Mouse (Mus musculus) v-Abl transformed pro-B cells (cell line): ENCODE data around the gene Hoxc12.

Experiments
- in situ Hi-C, 2 experiments: fragments of 400-800 bp; cut with MboI; formaldehyde crosslinking; loops; one replicate each; pipeline ENCODE4 v1.15.1; 2025; ENCODE audit not compliant: unreplicated experiment in 2 of 2

Hoxc12 gene

GRCm38 (mm10) chr15:102937036-102937666 lies 594 bp downstream of the Hoxc12 start:
- in situ Hi-C loops: no loop called here

DNA sequence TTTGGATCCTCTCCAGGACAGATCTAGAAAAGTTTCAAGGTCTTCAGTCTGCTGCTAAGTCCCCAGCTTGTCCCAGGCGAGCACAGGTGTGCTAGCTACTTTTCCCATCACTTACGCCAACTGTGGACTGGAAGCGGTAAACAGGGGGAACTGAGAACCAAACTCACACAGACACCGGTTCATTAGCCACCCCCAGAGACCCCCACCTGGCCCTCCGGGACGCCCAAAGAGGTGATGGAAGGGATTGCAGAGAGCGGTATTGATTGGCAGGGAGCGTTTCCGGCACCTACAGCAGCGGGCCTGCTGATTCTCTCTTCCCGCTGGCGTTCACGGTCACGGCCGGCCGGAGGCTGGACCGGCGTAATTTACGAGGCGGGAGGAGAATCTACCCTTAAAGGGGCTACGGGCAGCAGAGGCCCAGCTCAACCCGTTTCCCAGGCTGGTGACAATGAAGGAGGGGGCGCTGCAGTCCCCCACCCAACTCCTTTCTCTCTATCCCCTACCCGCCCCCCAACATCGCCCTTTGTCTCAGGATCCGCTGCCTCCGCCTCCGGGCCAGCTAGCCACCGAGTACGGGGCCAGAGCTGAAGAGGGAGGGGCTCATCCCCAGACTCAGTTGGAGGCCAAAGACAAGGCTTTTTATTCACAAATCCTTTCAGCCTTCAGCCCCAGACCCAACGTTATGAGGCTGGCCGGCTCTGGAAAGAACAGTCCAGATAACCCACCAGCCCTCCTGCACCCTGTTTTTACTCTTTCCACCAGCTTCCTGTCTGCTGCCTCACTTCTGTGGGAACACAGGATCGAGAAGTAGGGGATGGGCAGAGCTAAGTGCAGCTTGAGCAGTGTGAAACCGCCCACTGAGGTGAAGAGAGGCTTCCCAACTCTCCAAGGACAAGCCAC lies 2.9 kb downstream of the Hoxc12 start:
- in situ Hi-C loops: no loop called here

DNA sequence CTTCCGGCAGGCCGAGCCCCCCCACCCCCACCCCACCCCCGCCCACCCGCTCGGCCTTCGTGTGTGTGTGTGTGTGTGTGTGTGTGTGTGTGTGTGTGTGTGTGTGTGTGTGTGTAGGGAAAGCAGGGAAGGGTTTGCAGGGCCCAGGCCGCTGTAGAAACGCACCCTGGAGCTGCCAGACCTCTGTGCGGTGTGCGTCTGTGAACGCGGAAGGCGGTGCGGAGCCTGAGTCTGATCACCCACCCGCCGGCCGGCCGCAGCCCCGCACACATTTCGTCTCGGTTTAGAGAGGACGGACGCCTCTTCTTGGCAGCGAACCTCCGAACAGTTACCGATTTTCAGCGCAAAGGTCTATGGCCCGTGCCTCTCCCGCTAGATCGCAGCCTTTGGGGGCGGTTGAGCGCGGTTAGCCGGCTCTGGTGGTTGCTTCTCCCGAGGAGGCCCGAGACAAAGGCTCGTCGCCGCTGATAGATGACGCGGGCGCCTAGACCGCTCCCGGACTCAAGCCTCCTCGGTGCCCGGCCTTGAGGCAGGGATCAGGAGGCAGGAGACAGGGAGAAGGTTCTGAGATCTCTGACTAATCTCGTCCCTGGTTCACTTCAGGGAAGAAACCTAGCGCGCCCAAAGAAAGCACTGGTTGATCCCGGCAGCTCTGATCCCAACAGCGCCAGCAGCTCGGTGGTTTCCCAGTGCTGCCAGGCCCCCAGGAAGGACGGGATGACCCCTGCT lies 6.3 kb downstream of the Hoxc12 start:
- in situ Hi-C loops: no loop called here

DNA sequence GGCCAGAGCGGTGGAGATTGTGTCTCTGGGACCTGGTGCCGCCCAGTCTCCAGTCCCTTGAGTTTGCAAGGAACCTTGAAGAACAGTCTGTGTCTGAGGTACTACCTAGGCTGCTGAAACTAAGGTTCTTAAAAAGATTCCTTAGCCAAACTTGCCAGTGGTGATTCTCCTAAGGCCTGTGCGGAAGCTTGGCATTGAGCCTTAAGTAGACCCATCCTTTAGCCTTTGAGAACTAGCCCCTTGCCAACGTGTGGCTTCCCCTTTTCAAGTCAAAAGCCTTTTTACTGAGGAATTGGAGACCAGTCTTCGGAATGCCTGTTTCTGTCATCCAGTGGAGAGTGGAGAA lies 6.9 kb downstream of the Hoxc12 start:
- in situ Hi-C loops: no loop called here

GRCm38 (mm10) chr15:102945185-102946077 lies 8.9 kb downstream of the Hoxc12 start:
- in situ Hi-C loops: no loop called here

GRCm38 (mm10) chr15:102947276-102947675 lies 10.7 kb downstream of the Hoxc12 start:
- in situ Hi-C loops: no loop called here

DNA sequence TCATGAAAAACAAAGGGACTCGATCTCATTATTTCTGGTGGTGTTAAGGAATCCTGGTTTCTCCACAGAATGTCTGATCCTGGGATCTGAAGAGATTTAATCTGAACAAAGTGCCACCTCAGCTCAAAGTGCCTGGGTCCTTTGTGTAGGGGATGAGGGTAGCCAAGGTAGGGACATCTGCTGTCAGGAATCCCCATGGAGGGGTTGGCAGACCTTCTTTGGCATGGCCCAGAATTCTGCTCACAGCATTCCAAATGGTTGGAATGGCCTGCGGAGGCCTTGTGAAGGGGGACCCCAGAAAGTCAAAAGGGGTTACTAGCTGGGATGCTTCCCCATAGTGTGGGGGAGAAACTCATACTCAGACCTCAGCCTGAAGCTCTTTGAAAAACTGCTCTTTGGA lies 12.3 kb downstream of the Hoxc12 start:
- in situ Hi-C loops: no loop called here

GRCm38 (mm10) chr15:102949696-102950095 lies 13.1 kb downstream of the Hoxc12 start:
- in situ Hi-C loops: no loop called here

GRCm38 (mm10) chr15:102950877-102951276 lies 14.3 kb downstream of the Hoxc12 start:
- in situ Hi-C loops: no loop called here

DNA sequence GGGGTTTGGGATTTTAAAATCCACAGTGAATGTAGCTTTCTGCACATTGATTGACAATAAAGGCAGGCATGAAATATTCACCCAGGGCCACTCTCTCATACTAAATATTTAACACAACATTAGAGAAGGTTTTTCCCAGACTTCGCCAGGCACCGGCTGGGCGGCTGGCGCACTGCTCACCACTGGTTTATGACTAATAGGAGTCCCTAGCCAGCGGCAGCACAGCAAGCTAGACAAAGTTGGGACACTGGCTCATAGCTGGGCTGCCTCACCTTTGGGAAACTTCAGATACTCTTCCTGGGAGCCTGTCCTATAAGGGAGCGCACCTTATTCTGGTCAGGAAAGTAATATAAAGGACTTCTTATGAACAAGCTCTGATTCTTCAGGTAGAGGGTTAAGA lies 17.0 kb downstream of the Hoxc12 start:
- in situ Hi-C loops: no loop called here

DNA sequence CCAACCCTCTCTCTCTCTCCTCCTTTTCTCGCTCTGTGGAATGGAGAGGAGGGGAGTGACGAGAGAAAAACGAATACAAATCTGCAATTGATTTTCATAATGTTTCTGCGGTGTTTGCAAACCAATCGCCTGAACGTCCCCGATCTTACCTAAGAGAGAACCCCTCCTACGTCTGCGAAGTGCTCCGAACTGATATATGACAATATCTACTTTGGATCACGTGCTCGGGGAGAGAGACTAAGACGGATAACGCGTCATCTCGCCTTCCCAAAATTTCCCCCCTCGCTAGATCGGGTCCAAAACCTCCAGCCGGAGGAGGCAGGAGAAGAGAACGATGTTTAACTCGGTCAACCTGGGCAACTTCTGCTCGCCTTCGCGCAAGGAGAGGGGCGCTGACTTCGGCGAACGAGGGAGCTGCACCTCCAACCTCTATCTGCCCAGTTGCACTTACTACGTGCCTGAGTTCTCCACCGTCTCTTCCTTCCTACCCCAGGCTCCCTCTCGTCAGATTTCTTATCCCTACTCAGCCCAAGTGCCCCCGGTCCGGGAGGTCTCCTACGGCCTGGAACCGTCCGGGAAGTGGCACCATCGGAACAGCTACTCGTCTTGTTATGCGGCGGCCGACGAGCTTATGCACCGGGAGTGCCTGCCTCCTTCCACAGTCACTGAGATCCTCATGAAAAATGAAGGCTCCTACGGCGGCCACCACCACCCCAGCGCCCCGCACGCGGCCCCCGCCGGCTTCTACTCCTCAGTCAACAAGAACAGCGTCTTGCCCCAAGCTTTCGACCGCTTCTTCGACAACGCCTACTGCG lies 17.8 kb downstream of the Hoxc12 start, which contains the start of gene Hoxc11:
Gene Hoxc11 (plus strand): TSS at position 236 of the 815 bp plus-strand sequence.
- in situ Hi-C loops: no loop called here

DNA sequence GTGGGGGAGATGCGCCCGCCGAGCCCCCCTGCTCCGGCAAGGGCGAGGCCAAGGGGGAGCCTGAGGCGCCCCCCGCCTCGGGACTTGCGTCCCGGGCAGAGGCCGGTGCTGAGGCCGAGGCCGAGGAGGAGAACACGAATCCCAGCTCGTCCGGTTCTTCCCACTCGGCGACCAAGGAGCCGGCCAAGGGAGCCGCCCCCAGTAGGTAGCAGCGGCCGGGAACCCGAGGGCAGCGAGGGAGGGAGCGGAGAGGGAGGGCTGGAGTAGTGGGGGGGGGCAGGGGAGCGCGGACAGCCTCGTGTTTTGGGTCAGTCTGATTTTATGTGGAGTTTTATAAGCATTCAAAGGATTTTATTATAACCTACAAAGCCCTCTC lies 18.4 kb downstream of the Hoxc12 start:
- in situ Hi-C loops: no loop called here

- in situ Hi-C loops: no loop called here
Observed at GRCm38 (mm10) chr15:102955833-102956640, 19.5 kb downstream of the Hoxc12 start.

- in situ Hi-C loops: no loop called here
Observed at GRCm38 (mm10) chr15:102956906-102957305, 20.3 kb downstream of the Hoxc12 start.

GRCm38 (mm10) chr15:102959663-102960191 lies 23.2 kb downstream of the Hoxc12 start:
- in situ Hi-C loops: loop anchor here in 1 of 2 experiments (10.0 kb wide), 1 partner anchor 195 kb away; no protein-coding TSS in a partner anchor

DNA sequence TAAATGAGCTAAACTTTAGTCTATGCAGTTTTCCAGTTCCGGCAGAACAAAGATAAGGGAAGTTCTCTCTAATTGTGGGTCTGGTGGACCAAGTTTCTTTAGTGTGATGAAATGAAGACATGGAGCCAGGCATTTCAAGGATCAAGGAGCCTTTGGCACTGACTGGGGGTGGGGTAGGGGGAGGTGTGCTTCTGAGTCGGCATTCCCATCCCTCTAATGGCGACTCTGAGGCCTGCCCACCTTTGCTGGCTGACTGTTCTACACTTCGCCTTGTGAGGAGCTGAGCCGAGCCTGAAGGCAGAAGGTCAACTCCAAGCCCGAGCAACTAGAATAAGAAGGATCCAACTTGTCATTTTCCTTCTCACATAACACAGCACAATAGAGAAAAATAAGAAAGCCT lies 25.2 kb downstream of the Hoxc12 start:
- in situ Hi-C loops: loop anchor here in 1 of 2 experiments (10.0 kb wide), 1 partner anchor 197 kb away; no protein-coding TSS in a partner anchor

DNA sequence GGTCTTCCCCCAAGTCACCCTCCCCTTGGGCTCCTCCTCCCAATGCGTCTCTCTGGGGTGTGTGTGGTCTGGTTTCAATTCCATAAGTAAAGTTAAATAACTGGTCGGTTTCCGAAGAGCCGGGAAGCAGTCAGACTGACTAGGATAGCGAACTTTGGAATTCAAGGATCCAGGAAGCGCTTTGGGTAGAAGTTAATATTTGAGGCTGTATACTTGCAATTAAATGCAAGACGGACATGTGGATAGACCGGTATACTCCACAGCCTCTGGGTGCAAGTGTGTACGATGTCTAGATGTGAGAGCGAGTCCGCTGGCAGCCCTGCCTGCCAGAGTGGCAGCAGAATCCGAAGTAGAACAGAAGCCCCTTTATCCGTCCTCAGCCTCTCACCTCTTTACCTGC lies 25.9 kb downstream of the Hoxc12 start:
- in situ Hi-C loops: loop anchor here in 1 of 2 experiments (10.0 kb wide), 1 partner anchor 198 kb away; no protein-coding TSS in a partner anchor

GRCm38 (mm10) chr15:102963259-102963658 lies 26.7 kb downstream of the Hoxc12 start:
- in situ Hi-C loops: loop anchor here in 1 of 2 experiments (10.0 kb wide), 1 partner anchor 198 kb away; no protein-coding TSS in a partner anchor
